ENCODE assay signal across 7 mouse cellular contexts in the genomic region with DNA sequence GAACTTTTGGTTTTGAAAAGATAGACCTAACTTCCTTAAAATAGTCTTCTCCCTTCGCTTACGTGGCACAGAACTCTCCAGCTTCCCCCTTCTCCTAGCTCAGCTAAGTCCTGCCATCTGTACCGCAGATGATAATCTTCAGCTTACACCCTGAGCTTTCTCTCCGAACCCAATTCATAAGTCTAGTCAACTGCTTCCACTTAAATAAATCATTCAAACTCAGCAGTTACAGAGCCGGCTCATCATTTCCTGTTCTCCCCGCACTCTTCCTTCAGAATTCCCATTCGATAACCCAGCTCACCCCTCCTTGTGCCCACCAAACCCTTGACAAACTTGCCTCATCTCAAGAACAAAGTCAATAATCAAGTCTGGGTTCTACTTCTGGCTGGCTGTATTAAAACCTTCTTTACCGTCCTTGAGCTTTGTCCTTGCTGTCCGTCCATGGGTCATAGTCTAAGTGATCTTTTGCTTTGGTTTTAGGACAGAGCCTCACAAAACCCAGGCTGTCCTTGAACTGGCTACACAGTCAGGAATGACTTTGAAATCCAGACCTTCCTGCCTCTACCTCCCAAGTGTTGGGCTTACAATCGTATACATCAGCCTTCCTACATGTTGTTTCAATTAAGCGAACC. TPM values are rescaled to one million over a fixed set of nuclear protein-coding genes. Genes with fewer than 3 reads are reported as not detected.
DNase-seq lines count a peak whose midpoint lies in the region; ATAC-seq and TF ChIP-seq lines count a peak whose summit lies in the region.

No protein-coding gene starts in this region.

- ATAC-seq in forebrain, embryonic 13.5 days = peak; percentile 3; the same call in 1 of the 2 replicates
- ATAC-seq in liver, embryonic 13.5 days (ENCODE audit: low read depth) = peak; percentile 39
- ATAC-seq in stomach, postnatal 0 days (ENCODE audit: low FRiP score, low TSS enrichment) = peak; percentile 11; the same call in 1 of the 2 replicates

- H3K4me1 ChIP-seq in thymus, adult 2 months (replicated peaks; ENCODE audit: control insufficient read depth, insufficient read depth, low read length) = peaks cover 7% of the 10 kb centered on the region
- peaks cover 16% of the 10 kb centered on the region for H3K4me1 ChIP-seq in forebrain, embryonic 13.5 days
- H3K4me1 ChIP-seq in liver, embryonic 13.5 days (replicated peaks) = peaks cover 17% of the 10 kb centered on the region
- no peaks in the 10 kb centered on the region; the same call in 1 of the 2 replicates for H3K4me1 ChIP-seq in stomach, postnatal 0 days (replicated peaks; ENCODE audit: control insufficient read depth, insufficient read depth)

- no peak for TF ChIP-seq POLR2A in thymus, adult 2 months (IDR thresholded peaks at IDR 0.05; ENCODE audit: control insufficient read depth, extremely low read depth, insufficient read depth, low read length, poor library complexity)

- no peak for TF ChIP-seq EP300 in stomach, postnatal 0 days (optimal IDR thresholded peaks at IDR 0.05)

- H3K9me3 ChIP-seq in forebrain, embryonic 13.5 days (replicated peaks) = peaks cover 2% of the 10 kb centered on the region
- H3K9me3 ChIP-seq in liver, embryonic 13.5 days (replicated peaks) = no peaks in the 10 kb centered on the region
- peaks cover 1% of the 10 kb centered on the region; the same call in 1 of the 2 replicates for H3K9me3 ChIP-seq in stomach, postnatal 0 days (ENCODE audit: control insufficient read depth, low read length)

- 0 out of 2 replicates have a peak, but pooled peaks cover 3% of the 10 kb centered on the region for H3K36me3 ChIP-seq in thymus, adult 2 months (ENCODE audit: control insufficient read depth, insufficient read depth, low read length)
- peaks cover 16% of the 10 kb centered on the region for H3K36me3 ChIP-seq in forebrain, embryonic 13.5 days (ENCODE audit: poor library complexity, severe bottlenecking)
- peaks cover 25% of the 10 kb centered on the region for H3K36me3 ChIP-seq in liver, embryonic 13.5 days
- H3K36me3 ChIP-seq in stomach, postnatal 0 days (ENCODE audit: control insufficient read depth, insufficient read depth, low read length) = no peaks in the 10 kb centered on the region

- peak overlapping the region; percentile 66 for H3K4me3 ChIP-seq in thymus, adult 2 months (ENCODE audit: control insufficient read depth, insufficient read depth, low read length)
- peak overlapping the region; percentile 63 for H3K4me3 ChIP-seq in forebrain, embryonic 13.5 days
- H3K4me3 ChIP-seq in liver, embryonic 13.5 days (replicated peaks) = peak overlapping the region; percentile 79
- peak overlapping the region; percentile 57 for H3K4me3 ChIP-seq in stomach, postnatal 0 days (ENCODE audit: low read depth, low read length)

- H3K4me2 ChIP-seq in forebrain, embryonic 13.5 days = peak overlapping the region; percentile 79
- peak overlapping the region; percentile 80 for H3K4me2 ChIP-seq in liver, embryonic 13.5 days
- H3K4me2 ChIP-seq in stomach, postnatal 0 days (replicated peaks; ENCODE audit: low read depth) = peak overlapping the region; percentile 63

- H3K27me3 ChIP-seq in thymus, adult 2 months (ENCODE audit: control insufficient read depth, insufficient read depth, low read length) = no peaks in the 10 kb centered on the region
- no peaks in the 10 kb centered on the region for H3K27me3 ChIP-seq in forebrain, embryonic 13.5 days
- no peaks in the 10 kb centered on the region for H3K27me3 ChIP-seq in liver, embryonic 13.5 days
- H3K27me3 ChIP-seq in stomach, postnatal 0 days (ENCODE audit: control insufficient read depth, insufficient read depth, low read length) = no peaks in the 10 kb centered on the region

- WGBS in thymus, adult 2 months = 36% methylated on average over 11 of the region's 11 CpGs
- 76% methylated on average over 11 of the region's 11 CpGs for WGBS in forebrain, embryonic 13.5 days
- 36% methylated on average over 11 of the region's 11 CpGs for WGBS in liver, embryonic 13.5 days (ENCODE audit: insufficient replicate concordance)
- 55% methylated on average over 11 of the region's 11 CpGs for WGBS in stomach, postnatal 0 days

- no peak overlapping the region for H3K27ac ChIP-seq in thymus, adult 2 months (ENCODE audit: control insufficient read depth, insufficient read depth, low read length)
- H3K27ac ChIP-seq in forebrain, embryonic 13.5 days = no peak overlapping the region
- peak overlapping the region; percentile 49 for H3K27ac ChIP-seq in liver, embryonic 13.5 days
- no peak overlapping the region; the same call in 1 of the 2 replicates for H3K27ac ChIP-seq in stomach, postnatal 0 days (replicated peaks)

- H3K9ac ChIP-seq in forebrain, embryonic 13.5 days = peak overlapping the region; percentile 72
- peak overlapping the region; percentile 77 for H3K9ac ChIP-seq in liver, embryonic 13.5 days
- peak overlapping the region; percentile 67 for H3K9ac ChIP-seq in stomach, postnatal 0 days (ENCODE audit: low read length)

- no peak for TF ChIP-seq CTCF in thymus, adult 2 months (IDR thresholded peaks at IDR 0.05; ENCODE audit: borderline replicate concordance, control insufficient read depth, extremely low read depth, insufficient read depth, low read length, poor library complexity)
- TF ChIP-seq CTCF in stomach, postnatal 0 days (IDR thresholded peaks at IDR 0.05; ENCODE audit: low read depth) = no peak

- no peak for DNase-seq in thymus, adult 2 months
- no peak for DNase-seq in thymus, postnatal 36 days
- DNase-seq in liver, embryonic 13.5 days = no peak
- DNase-seq in stomach, postnatal 0 days (ENCODE audit: low spot score) = no peak
- no peak for DNase-seq in cerebellum, adult 18-20 months
- no peak for DNase-seq in cerebellum, postnatal 4 days (ENCODE audit: low spot score in 2 of 2)

RNA-seq across cellular contexts. Expression of a gene that starts 0.6 kb away (rescaled TPM):
- 11.2 and 13.0 TPM in 2 replicates for polyA plus RNA-seq in thymus, adult 2 months (2012; rRNA removed)
- polyA plus RNA-seq in forebrain, embryonic 13.5 days (2015; fragmentation: Nextera tagmentation; extraction: Ambion mirVana) = 66.3 and 68.9 TPM in 2 replicates
- polyA plus RNA-seq in liver, embryonic 13.5 days (2015; fragmentation: Nextera tagmentation; extraction: Ambion mirVana) = 42.1 and 42.8 TPM in 2 replicates
- 68.8 and 73.8 TPM in 2 replicates for polyA plus RNA-seq in stomach, postnatal 0 days (2015; fragmentation: Nextera tagmentation; extraction: Ambion mirVana)

RNA-seq across cellular contexts. Expression of a gene that starts 0.9 kb away (rescaled TPM):
- polyA plus RNA-seq in thymus, adult 2 months (2012; rRNA removed) = 0.19 and 0.27 TPM in 2 replicates
- polyA plus RNA-seq in forebrain, embryonic 13.5 days (2015; fragmentation: Nextera tagmentation; extraction: Ambion mirVana) = 2.9 and 3.9 TPM in 2 replicates
- polyA plus RNA-seq in liver, embryonic 13.5 days (2015; fragmentation: Nextera tagmentation; extraction: Ambion mirVana) = 0.56 and 0.70 TPM in 2 replicates
- 1.2 and 1.7 TPM in 2 replicates for polyA plus RNA-seq in stomach, postnatal 0 days (2015; fragmentation: Nextera tagmentation; extraction: Ambion mirVana)

RNA-seq across cellular contexts. Expression of a gene that starts 23.1 kb away (rescaled TPM):
- 0.08 TPM in 1 of 2 replicates, not detected in the other for polyA plus RNA-seq in thymus, adult 2 months (2012; rRNA removed)
- 0.30 and 0.34 TPM in 2 replicates for polyA plus RNA-seq in forebrain, embryonic 13.5 days (2015; fragmentation: Nextera tagmentation; extraction: Ambion mirVana)
- 0.05 TPM in 1 of 2 replicates, not detected in the other for polyA plus RNA-seq in liver, embryonic 13.5 days (2015; fragmentation: Nextera tagmentation; extraction: Ambion mirVana)
- polyA plus RNA-seq in stomach, postnatal 0 days (2015; fragmentation: Nextera tagmentation; extraction: Ambion mirVana) = 0.15 and 0.24 TPM in 2 replicates

RNA-seq across cellular contexts. Expression of a gene that starts 29.6 kb away (rescaled TPM):
- 7.2 and 9.6 TPM in 2 replicates for polyA plus RNA-seq in thymus, adult 2 months (2012; rRNA removed)
- polyA plus RNA-seq in forebrain, embryonic 13.5 days (2015; fragmentation: Nextera tagmentation; extraction: Ambion mirVana) = 19.8 and 20.7 TPM in 2 replicates
- polyA plus RNA-seq in liver, embryonic 13.5 days (2015; fragmentation: Nextera tagmentation; extraction: Ambion mirVana) = 4.7 and 4.9 TPM in 2 replicates
- polyA plus RNA-seq in stomach, postnatal 0 days (2015; fragmentation: Nextera tagmentation; extraction: Ambion mirVana) = 16.0 and 17.7 TPM in 2 replicates

RNA-seq across cellular contexts. Expression of a gene that starts 41.5 kb away (rescaled TPM):
- not detected in 2 replicates for polyA plus RNA-seq in thymus, adult 2 months (2012; rRNA removed)
- polyA plus RNA-seq in forebrain, embryonic 13.5 days (2015; fragmentation: Nextera tagmentation; extraction: Ambion mirVana) = 0.09 and 0.13 TPM in 2 replicates
- polyA plus RNA-seq in liver, embryonic 13.5 days (2015; fragmentation: Nextera tagmentation; extraction: Ambion mirVana) = not detected in 2 replicates
- 0.11 TPM in 1 of 2 replicates, not detected in the other for polyA plus RNA-seq in stomach, postnatal 0 days (2015; fragmentation: Nextera tagmentation; extraction: Ambion mirVana)
